Mouse (Mus musculus): Measurements from ENCODE around the gene Epha1.

The Epha1 gene

DNA sequence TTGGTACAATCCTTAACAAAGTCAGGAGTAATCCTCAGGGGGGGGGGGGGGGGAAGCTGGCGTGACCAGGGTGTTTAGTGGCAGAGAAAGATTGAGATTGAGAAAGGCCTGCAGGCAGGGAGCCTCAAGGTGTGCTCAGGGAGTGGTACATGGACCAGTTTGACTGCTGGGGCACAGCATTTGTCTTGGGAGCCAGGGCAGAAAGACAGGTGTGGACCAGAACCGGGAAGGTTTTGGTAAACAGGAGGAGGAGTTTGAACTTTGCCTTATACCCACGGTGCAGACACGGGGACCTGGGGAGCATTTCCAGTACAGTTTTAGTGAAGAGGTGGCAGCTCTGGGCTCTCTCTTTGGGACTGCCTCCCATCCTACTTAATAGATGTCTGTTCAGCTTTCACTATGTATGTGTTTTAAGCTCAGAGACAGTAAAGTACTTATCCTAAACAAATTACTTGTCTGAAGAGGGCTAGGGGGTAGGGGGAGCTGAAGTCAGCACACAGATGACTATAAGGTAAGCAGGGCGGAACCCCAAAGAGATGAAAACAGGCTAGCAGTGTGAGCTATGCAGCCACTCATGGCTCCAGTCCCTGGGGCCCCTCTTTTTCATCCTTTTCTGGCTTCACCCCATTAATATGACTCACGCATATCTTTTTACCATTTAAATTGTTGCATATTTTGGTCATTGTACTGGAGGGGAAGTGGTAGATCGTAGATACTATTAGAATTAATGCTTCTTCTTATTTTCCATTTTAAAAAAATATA, 782 bp upstream of the Epha1 start:
- no peak for DNase-seq (ENCODE audit: extremely low spot score)

DNA sequence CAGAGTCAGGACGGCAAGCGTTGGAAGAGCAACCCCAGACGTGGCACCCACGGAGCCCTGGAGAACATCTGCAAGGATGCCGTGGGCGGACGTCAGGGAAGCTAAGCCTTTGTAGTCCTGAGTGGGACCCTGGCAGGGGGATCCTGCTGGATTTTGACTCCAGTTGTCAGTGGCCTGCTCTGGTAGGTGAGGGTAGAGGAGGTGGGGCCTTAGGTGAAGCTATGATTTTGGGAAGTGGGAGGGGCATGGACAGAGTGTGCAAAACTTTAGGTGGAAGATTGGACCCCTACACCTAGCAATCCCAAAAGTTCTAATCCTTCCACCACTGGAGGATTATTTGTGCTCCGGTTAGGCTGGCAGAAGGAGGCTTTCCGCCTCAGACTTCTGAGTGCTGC, 650 bp downstream of the Epha1 start:
- no peak for DNase-seq (ENCODE audit: extremely low spot score)

- no peak for DNase-seq (ENCODE audit: extremely low spot score)
These were observed 1.1 kb downstream of the Epha1 start for GRCm38 (mm10) chr6:42372001-42372400.

GRCm38 (mm10) chr6:42370630-42371363, 2.3 kb downstream of the Epha1 start:
- DNase-seq (ENCODE audit: extremely low spot score) = no peak

- peak; percentile 51 for DNase-seq (ENCODE audit: extremely low spot score)
These were observed 3.2 kb downstream of the Epha1 start for GRCm38 (mm10) chr6:42369870-42370269.

DNA sequence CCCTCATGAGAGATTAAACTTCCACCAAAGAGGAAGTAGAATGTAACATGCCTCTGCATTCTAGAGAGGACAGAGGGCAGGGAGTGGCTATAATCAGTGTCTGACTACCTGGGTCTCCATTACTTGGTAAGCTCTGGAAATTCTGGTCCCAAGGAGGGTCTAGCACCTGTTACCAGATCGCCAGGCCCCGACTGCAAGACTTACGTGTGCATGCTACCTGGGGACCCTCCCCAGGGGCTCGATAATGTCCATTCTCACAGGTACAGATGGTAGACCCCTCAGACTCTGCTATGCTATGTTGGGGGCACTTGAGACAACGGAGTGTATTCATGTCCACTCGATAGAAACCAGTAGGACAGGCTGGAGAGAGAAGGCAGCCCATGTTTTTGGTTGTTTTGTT, 7.9 kb downstream of the Epha1 start:
- no peak for DNase-seq (ENCODE audit: extremely low spot score)

DNA sequence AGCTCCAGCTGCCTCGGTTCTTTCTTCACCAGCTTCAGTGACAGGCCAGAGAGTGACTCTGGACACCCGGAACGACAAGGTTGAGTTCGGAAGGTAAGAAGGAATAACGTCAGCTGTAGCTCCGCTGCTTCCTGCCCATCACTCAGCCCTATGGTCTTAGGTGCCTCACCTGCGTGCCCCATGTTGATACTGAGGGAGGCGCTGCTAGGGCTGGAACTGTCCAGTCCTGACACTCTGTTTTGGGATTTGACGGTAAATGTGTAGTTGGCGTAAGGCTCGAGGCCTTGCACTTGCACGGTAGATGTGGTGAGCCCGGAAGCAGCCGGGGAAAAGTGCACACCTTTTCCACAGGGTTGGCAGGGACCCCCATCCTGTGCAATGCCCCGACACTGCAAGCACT, 8.5 kb downstream of the Epha1 start:
- DNase-seq (ENCODE audit: extremely low spot score) = no peak

DNA sequence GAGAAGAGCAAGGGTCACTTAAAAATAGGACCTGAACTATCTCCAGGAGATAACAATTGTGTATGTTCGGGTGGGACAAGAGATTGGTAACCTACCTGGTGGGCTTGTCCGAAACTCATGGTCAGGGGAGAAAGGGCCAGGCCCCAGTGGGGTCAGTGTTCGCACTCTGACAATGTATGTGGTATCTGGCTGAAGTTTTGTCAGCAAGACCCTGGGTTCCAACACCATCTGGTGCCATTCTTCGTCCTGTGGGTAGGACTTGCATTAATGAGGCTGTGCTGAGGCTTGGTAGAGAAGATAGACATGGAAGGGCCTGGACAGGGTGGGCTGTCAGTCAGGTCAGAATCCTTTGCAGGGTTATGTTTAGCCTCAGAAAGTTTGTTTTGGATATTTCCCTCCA, 9.0 kb downstream of the Epha1 start:
- DNase-seq (ENCODE audit: extremely low spot score) = no peak

- no peak for DNase-seq (ENCODE audit: extremely low spot score)
These were observed 10.1 kb downstream of the Epha1 start for GRCm38 (mm10) chr6:42362974-42363373.

DNA sequence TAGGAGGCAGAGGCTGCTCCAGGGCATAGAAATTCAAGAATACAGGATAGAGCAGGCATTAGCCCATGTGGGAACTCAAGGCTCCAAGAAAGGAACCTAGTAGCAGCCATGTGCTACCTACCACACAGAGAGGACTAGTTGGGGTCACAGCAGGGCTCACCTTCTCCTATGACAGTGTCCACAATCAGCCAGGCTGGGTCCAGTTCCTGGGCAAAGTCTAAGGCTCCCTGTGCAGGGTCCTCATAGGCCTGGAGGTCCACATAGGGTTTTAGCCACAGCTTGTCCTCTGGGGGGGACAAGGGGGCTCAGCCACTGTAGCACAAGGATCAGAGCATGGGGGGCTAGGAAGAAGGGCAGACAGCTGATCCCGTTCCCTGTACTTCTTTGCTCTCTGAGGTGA, 10.6 kb downstream of the Epha1 start:
- no peak for DNase-seq (ENCODE audit: extremely low spot score)

GRCm38 (mm10) chr6:42362074-42362473, 11.0 kb downstream of the Epha1 start:
- no peak for DNase-seq (ENCODE audit: extremely low spot score)

- DNase-seq (ENCODE audit: extremely low spot score) = no peak
These were observed 11.8 kb downstream of the Epha1 start for GRCm38 (mm10) chr6:42361041-42361895.

DNA sequence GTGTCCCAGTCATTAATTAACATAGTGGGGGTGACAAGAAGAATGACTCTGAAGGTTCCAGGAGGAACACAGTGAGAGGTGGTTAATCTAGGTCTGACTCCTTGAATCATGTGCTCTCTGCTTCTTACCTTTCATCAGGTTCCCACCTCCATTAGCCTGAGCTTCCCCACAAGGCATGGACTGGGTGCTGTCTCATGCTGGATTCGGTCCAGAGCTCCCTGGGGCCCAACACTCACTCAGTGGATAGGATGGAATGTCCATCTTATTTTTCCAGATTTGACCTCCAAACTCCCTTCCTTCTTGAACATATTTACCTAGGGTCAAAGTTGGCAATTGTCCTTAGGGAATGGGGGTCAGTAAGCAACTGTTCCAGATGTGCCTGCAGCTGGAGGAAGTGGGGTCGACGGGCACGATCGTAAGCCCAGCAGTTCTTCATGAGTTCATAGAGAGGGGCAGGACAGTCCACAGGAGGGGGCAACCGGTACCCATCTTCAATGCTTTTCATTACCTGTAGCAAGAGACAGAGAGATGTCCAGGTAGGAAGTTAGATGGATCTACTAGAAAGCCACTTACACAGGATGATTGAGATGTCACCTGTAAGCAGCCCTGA, 12.7 kb downstream of the Epha1 start:
- no peak for DNase-seq (ENCODE audit: extremely low spot score)

DNA sequence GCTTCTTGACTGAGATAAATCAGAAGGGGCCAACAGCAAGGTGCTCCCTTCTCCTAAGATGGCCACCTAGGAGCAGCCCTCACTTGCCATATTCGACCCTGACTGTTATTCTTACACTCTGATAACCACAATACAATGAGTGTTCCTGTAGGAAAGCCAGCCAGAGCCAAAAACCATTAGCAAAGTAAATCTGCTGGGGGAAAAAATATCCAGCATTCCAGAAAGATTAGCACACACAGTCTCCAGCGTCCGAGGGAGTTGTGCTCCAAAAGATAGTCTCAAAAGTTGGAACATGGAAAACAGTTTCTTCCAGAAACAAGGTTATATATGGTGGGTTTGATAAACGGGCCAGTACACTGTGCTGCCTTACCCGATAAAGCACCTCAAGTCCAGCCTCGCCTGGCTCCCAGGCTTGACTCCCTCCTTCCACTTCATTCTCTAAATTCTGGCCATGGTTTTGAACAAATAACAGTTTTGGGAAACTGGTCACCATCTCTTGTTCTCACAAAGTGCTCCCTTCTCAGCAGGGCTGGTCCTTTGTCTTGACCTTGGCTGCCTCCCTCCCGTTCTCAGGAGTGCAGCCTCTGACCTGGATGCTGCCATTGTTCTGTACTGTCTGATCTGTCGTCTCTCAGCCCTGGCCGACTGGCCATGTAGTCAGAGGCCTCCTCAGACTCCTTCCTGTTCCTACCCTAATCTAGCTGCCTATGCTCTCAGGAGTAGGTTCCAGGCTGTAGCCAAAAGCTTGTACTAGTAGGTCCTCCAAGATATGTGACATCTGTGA, 13.5 kb downstream of the Epha1 start:
- no peak for DNase-seq (ENCODE audit: extremely low spot score)

- no peak for DNase-seq (ENCODE audit: extremely low spot score)
These were observed 14.2 kb downstream of the Epha1 start for GRCm38 (mm10) chr6:42358901-42359300.

GRCm38 (mm10) chr6:42357901-42358300, 15.2 kb downstream of the Epha1 start:
- DNase-seq (ENCODE audit: extremely low spot score) = no peak

GRCm38 (mm10) chr6:42356913-42357312, 16.2 kb downstream of the Epha1 start:
- DNase-seq (ENCODE audit: extremely low spot score) = no peak

DNA sequence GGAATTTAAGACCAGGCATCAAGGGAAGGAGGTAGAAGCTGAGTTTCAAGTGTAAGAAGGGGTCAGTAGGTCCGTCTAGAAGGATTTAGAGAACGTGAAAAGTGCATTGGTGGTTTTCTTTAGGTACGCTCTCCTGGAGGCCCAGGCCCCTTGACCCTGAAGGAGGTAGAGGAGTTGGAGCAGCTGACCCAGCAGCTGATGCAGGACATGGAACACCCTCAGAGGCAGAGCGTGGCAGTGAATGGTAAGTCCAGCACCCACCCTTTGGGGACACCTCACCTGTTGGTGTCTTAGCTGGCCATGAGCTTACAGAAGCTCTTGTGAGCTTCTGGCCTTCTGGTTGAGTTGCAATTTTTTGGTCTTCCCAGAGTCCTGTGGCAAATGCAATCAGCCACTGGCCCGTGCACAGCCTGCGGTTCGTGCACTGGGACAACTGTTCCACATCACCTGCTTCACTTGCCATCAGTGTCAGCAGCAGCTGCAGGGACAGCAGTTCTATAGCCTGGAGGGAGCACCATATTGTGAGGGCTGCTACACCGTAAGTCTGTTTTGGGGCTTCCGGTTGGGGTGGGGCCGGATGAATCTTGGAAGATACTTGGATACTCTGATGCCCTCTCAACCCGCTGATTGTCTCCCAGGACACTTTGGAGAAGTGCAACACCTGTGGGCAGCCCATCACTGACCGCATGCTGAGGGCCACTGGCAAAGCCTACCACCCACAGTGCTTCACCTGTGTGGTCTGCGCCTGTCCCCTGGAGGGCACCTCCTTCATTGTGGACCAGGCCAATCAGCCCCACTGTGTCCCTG, 17.1 kb downstream of the Epha1 start:
- no peak for DNase-seq (ENCODE audit: extremely low spot score)

GRCm38 (mm10) chr6:42355366-42355765, 17.7 kb downstream of the Epha1 start:
- DNase-seq (ENCODE audit: extremely low spot score) = no peak

Data from embryo, embryonic 9.5 days (tissue).